Mouse (Mus musculus) right cerebral cortex, adult 2 months (tissue): ENCODE measurements around the gene Tmem128.
A peak's percentile ranks its signal among the peaks of the same experiment; 100 is the strongest.

ENCODE experiments used
- DNase-seq, 2 experiments: peaks; one replicate each; pipeline ENCODE4 v3.0.0; 2021 to 2022; ENCODE audit warnings: low spot score in 2 of 2

Tmem128 gene

GRCm38 (mm10) chr5:38260107-38260682, at the start of gene Tmem128:
Tmem128 (plus strand) TSS chr5:38260185.
- peak; percentile 73 to 80 for DNase-seq

- DNase-seq = no peak
These were observed 48.3 kb upstream of the Tmem128 start for GRCm38 (mm10) chr5:38211691-38212090.

- DNase-seq = no peak
These were observed 47.0 kb upstream of the Tmem128 start for GRCm38 (mm10) chr5:38213009-38213408.

GRCm38 (mm10) chr5:38219771-38220307, 40.1 kb upstream of the Tmem128 start:
- peak; percentile 59 to 69 for DNase-seq

- peak; percentile 93 to 94 for DNase-seq
These were observed 39.6 kb upstream of the Tmem128 start, which contains the start of the genes Zbtb49 and Lyar for GRCm38 (mm10) chr5:38220328-38220912. Zbtb49 (minus strand) TSS chr5:38220457. Lyar (plus strand) TSS chr5:38220470.

- peak in 1 of 2 experiments; percentile 48 for DNase-seq
These were observed 24.6 kb upstream of the Tmem128 start for GRCm38 (mm10) chr5:38235422-38235821.

GRCm38 (mm10) chr5:38236627-38237026, 23.4 kb upstream of the Tmem128 start:
- DNase-seq = no peak

- no peak for DNase-seq
These were observed 19.1 kb upstream of the Tmem128 start for GRCm38 (mm10) chr5:38240727-38241472.

- no peak for DNase-seq
These were observed 18.5 kb upstream of the Tmem128 start for GRCm38 (mm10) chr5:38241473-38241834.

- no peak for DNase-seq
These were observed 18.0 kb upstream of the Tmem128 start for GRCm38 (mm10) chr5:38241966-38242365.

- DNase-seq = no peak
These were observed 4.8 kb upstream of the Tmem128 start for GRCm38 (mm10) chr5:38255195-38255594.

- DNase-seq = no peak
These were observed 4.3 kb upstream of the Tmem128 start for GRCm38 (mm10) chr5:38255644-38256043.

- no peak for DNase-seq
These were observed 3.4 kb upstream of the Tmem128 start for GRCm38 (mm10) chr5:38256551-38256950.

GRCm38 (mm10) chr5:38258034-38258772, 1.8 kb upstream of the Tmem128 start:
- no peak for DNase-seq

GRCm38 (mm10) chr5:38258773-38259146, 1.2 kb upstream of the Tmem128 start:
- DNase-seq = no peak

GRCm38 (mm10) chr5:38259455-38260106, 404 bp upstream of the Tmem128 start:
- no peak for DNase-seq

GRCm38 (mm10) chr5:38270942-38271341, 11.0 kb downstream of the Tmem128 start:
- no peak for DNase-seq

GRCm38 (mm10) chr5:38273831-38274230, 13.8 kb downstream of the Tmem128 start:
- DNase-seq = no peak

- no peak for DNase-seq
These were observed 15.8 kb downstream of the Tmem128 start, which contains the start of gene Otop1 for GRCm38 (mm10) chr5:38275771-38276170. Otop1 (plus strand) TSS chr5:38275972.

GRCm38 (mm10) chr5:38276451-38276850, 16.5 kb downstream of the Tmem128 start:
- no peak for DNase-seq

- DNase-seq = no peak
These were observed 17.3 kb downstream of the Tmem128 start for GRCm38 (mm10) chr5:38277098-38277866.
